Mouse (Mus musculus) heart, embryonic 12.5 days (tissue): ENCODE measurements around the gene Olfr1501. TPM values are rescaled to one million over a fixed set of nuclear protein-coding genes. Genes with fewer than 3 reads are reported as not detected.

Source experiments
- polyA plus RNA-seq: library from polyadenylated mRNA; unstranded; fragments of >200 nt; fragmentation: Nextera tagmentation; extraction: Ambion mirVana; gene quantifications from 2 replicates; pipeline ENCODE4 v1.2.1, GENCODE M21; 2016

The Olfr1501 gene
- polyA plus RNA-seq, 1 experiment from 2014 or later: not detected

Other genes with a start within 250 kb of the Olfr1501 start
- not detected in 2 replicates for gene Olfr1487, start 233.3 kb downstream of the Olfr1501 start, polyA plus RNA-seq
- not detected in 2 replicates for gene Olfr1489, start 219.1 kb downstream of the Olfr1501 start, polyA plus RNA-seq
- gene Olfr1490, start 199.6 kb downstream of the Olfr1501 start, polyA plus RNA-seq: not detected in 2 replicates
- not detected in 2 replicates for gene Olfr1491, start 153.4 kb downstream of the Olfr1501 start, polyA plus RNA-seq
- not detected in 2 replicates for gene Olfr1493-ps1, start 127.4 kb downstream of the Olfr1501 start, polyA plus RNA-seq
- not detected in 2 replicates for gene Olfr1494, start 111.0 kb downstream of the Olfr1501 start, polyA plus RNA-seq
- gene Olfr1495, start 86.1 kb downstream of the Olfr1501 start, polyA plus RNA-seq: not detected in 2 replicates
- gene Olfr1496, start 72.8 kb downstream of the Olfr1501 start, polyA plus RNA-seq: not detected in 2 replicates
- gene Olfr1497, start 52.5 kb downstream of the Olfr1501 start, polyA plus RNA-seq: not detected in 2 replicates
- gene Olfr1499, start 31.2 kb downstream of the Olfr1501 start, polyA plus RNA-seq: not detected in 2 replicates
- gene Olfr1500, start 20.2 kb downstream of the Olfr1501 start, polyA plus RNA-seq: not detected in 2 replicates
- gene Olfr1502, start 11.1 kb upstream of the Olfr1501 start, polyA plus RNA-seq: not detected in 2 replicates
- gene Olfr1504, start 47.2 kb upstream of the Olfr1501 start, polyA plus RNA-seq: not detected in 2 replicates
- gene Olfr1505, start 62.8 kb upstream of the Olfr1501 start, polyA plus RNA-seq: not detected in 2 replicates